Mouse (Mus musculus) kidney, adult 2 months (tissue): Measurements from ENCODE around the gene Prr5l. TPM values are rescaled to one million over a fixed set of nuclear protein-coding genes. Genes with fewer than 3 reads are reported as not detected.

Experiments used
- DNase-seq: peaks from one replicate; pipeline ENCODE4 v3.0.0; 2021
- H3K27ac ChIP-seq: fragments of 200-500 bp; 2 replicates; pipeline ENCODE4 v1.5.1; 2012; ENCODE audit warnings: low read depth, low read length, control low read depth, inconsistent platforms; ENCODE audit not compliant: insufficient read depth
- H3K27me3 ChIP-seq: fragments of 200-500 bp; replicated peaks from 2 replicates; pipeline ENCODE4 v1.6.1; 2012; ENCODE audit warnings: mild to moderate bottlenecking, moderate library complexity, low read length, inconsistent platforms; ENCODE audit not compliant: control insufficient read depth, insufficient read depth
- H3K36me3 ChIP-seq: fragments of 200-500 bp; 2 replicates; pipeline ENCODE4 v1.6.1; 2012; ENCODE audit warnings: mild to moderate bottlenecking, moderate library complexity, low read length, inconsistent platforms; ENCODE audit not compliant: control insufficient read depth, insufficient read depth
- H3K4me1 ChIP-seq: fragments of 200-500 bp; 2 replicates; pipeline ENCODE4 v1.6.1; 2011; ENCODE audit warnings: low read length; ENCODE audit not compliant: control insufficient read depth, insufficient read depth
- H3K4me3 ChIP-seq: fragments of 200-500 bp; 2 replicates; pipeline ENCODE4 v1.5.1; 2011; ENCODE audit warnings: mild to moderate bottlenecking, low read depth, low read length, control low read depth; ENCODE audit not compliant: insufficient read depth
- CTCF ChIP-seq: fragments of 200-500 bp; conservative IDR thresholded peaks from 2 replicates; pipeline ENCODE4 v1.5.1; 2011; ENCODE audit warnings: low read depth, mild to moderate bottlenecking, control low read depth, low read length, moderate library complexity, mixed read lengths; ENCODE audit not compliant: insufficient read depth, insufficient read length
- POLR2A ChIP-seq: fragments of 200-500 bp; IDR thresholded peaks from one replicate; pipeline ENCODE4 v1.6.1; 2011; ENCODE audit warnings: low read depth, low read length, control low read depth
- WGBS: fragments of 180-500 bp; shearing (Covaris S2); methylation state at CpG from one replicate; pipeline ENCODE4 v1.1.7; 2018; 5-methylcytosine and 5-hydroxymethylcytosine counted together
- polyA plus RNA-seq: library from polyadenylated mRNA; depleted of rRNA; stranded (reverse); fragments of >200 nt; gene quantifications from 2 replicates; pipeline ENCODE4 v1.2.3, GENCODE M21; 2012

The Prr5l gene
- polyA plus RNA-seq, 1 experiment, result 7.5 TPM

GRCm38 (mm10) chr2:101730972-101731371 lies 151.9 kb downstream of the Prr5l start:
- no peaks in the 10 kb centered on the region for H3K36me3 ChIP-seq
- no peak overlapping the region for H3K4me3 ChIP-seq
- DNase-seq, result peak; percentile 90
- no peak overlapping the region for H3K27ac ChIP-seq
- H3K27me3 ChIP-seq, result no peaks in the 10 kb centered on the region
- TF ChIP-seq CTCF (no peak), POLR2A (no peak)
- H3K4me1 ChIP-seq, result no peaks in the 10 kb centered on the region

GRCm38 (mm10) chr2:101729472-101729871 lies 153.4 kb downstream of the Prr5l start:
- no peaks in the 10 kb centered on the region for H3K27me3 ChIP-seq
- WGBS, result 68% methylated on average over 1 of the region's 1 CpGs
- no peaks in the 10 kb centered on the region for H3K36me3 ChIP-seq
- no peaks in the 10 kb centered on the region for H3K4me1 ChIP-seq
- no peak overlapping the region for H3K4me3 ChIP-seq
- 0 out of 2 replicates have a peak, but pooled peaks have one; percentile 7 for TF ChIP-seq CTCF
- no peak for TF ChIP-seq POLR2A
- no peak overlapping the region for H3K27ac ChIP-seq
- no peak for DNase-seq

- Histone ChIP-seq H3K27ac (no peak overlapping the region), H3K4me1 (no peaks in the 10 kb centered on the region), H3K27me3 (no peaks in the 10 kb centered on the region), H3K36me3 (no peaks in the 10 kb centered on the region), H3K4me3 (no peak overlapping the region)
- TF ChIP-seq CTCF (no peak), POLR2A (no peak)
- DNase-seq, result peak; percentile 27
Observed at GRCm38 (mm10) chr2:101727787-101728186, 155.0 kb downstream of the Prr5l start.

- Histone ChIP-seq H3K27me3 (no peaks in the 10 kb centered on the region), H3K4me3 (no peak overlapping the region), H3K4me1 (no peaks in the 10 kb centered on the region), H3K36me3 (no peaks in the 10 kb centered on the region), H3K27ac (no peak overlapping the region)
- TF ChIP-seq POLR2A, result no peak
- 87% methylated on average over 10 of the region's 10 CpGs for WGBS
- no peak for DNase-seq
Observed at GRCm38 (mm10) chr2:101723333-101723881, 159.4 kb downstream of the Prr5l start.

- Histone ChIP-seq H3K4me1 (no peaks in the 10 kb centered on the region), H3K36me3 (no peaks in the 10 kb centered on the region), H3K27me3 (no peaks in the 10 kb centered on the region), H3K4me3 (no peak overlapping the region), H3K27ac (no peak overlapping the region)
- TF ChIP-seq POLR2A, result no peak
- no peak for TF ChIP-seq CTCF
- peak; percentile 48 for DNase-seq
- 72% methylated on average over 8 of the region's 8 CpGs for WGBS
Observed at GRCm38 (mm10) chr2:101722370-101723332, 160.2 kb downstream of the Prr5l start.

GRCm38 (mm10) chr2:101721835-101722234 lies 161.0 kb downstream of the Prr5l start:
- WGBS, result 87% methylated on average over 4 of the region's 4 CpGs
- Histone ChIP-seq H3K4me3 (no peak overlapping the region), H3K27ac (no peak overlapping the region), H3K27me3 (no peaks in the 10 kb centered on the region), H3K4me1 (no peaks in the 10 kb centered on the region), H3K36me3 (no peaks in the 10 kb centered on the region)
- TF ChIP-seq CTCF, result no peak
- no peak for TF ChIP-seq POLR2A
- DNase-seq, result no peak

- Histone ChIP-seq H3K4me3 (no peak overlapping the region), H3K36me3 (no peaks in the 10 kb centered on the region), H3K27me3 (no peaks in the 10 kb centered on the region), H3K4me1 (no peaks in the 10 kb centered on the region), H3K27ac (no peak overlapping the region)
- no peak for DNase-seq
- TF ChIP-seq POLR2A (no peak), CTCF (no peak)
- WGBS, result 72% methylated on average over 13 of the region's 13 CpGs
Observed at GRCm38 (mm10) chr2:101717162-101717561, 165.7 kb downstream of the Prr5l start.
